Mouse (Mus musculus) thymus, adult 2 months (tissue): ENCODE measurements at regions not wholly inside any gene's neighbourhood (a gene's known extent, or its start where the extent isn't known, plus 50 kb on each side); places are given as distances from the start of the nearest gene placed in this dataset.

ENCODE experiments used
- CTCF ChIP-seq: fragments of 200-500 bp; IDR thresholded peaks from 2 replicates; pipeline ENCODE4 v1.5.1; 2012; ENCODE audit warnings: mild to moderate bottlenecking, control low read depth, low read length, moderate library complexity, borderline replicate concordance; ENCODE audit not compliant: control insufficient read depth, poor library complexity, insufficient read depth; ENCODE audit errors: extremely low read depth
- POLR2A ChIP-seq: fragments of 200-500 bp; IDR thresholded peaks from 2 replicates; pipeline ENCODE4 v1.6.1; 2012; ENCODE audit warnings: mild to moderate bottlenecking, low read length, control low read depth, moderate library complexity; ENCODE audit not compliant: control insufficient read depth, poor library complexity, insufficient read depth; ENCODE audit errors: extremely low read depth

- no peak for TF ChIP-seq POLR2A
- no peak for TF ChIP-seq CTCF
Observed at GRCm38 (mm10) chr10:118981446-118981845, 111.4 kb upstream of the Dyrk2 start.
